ENCODE assay signal across 8 mouse cellular contexts in the genomic region with DNA sequence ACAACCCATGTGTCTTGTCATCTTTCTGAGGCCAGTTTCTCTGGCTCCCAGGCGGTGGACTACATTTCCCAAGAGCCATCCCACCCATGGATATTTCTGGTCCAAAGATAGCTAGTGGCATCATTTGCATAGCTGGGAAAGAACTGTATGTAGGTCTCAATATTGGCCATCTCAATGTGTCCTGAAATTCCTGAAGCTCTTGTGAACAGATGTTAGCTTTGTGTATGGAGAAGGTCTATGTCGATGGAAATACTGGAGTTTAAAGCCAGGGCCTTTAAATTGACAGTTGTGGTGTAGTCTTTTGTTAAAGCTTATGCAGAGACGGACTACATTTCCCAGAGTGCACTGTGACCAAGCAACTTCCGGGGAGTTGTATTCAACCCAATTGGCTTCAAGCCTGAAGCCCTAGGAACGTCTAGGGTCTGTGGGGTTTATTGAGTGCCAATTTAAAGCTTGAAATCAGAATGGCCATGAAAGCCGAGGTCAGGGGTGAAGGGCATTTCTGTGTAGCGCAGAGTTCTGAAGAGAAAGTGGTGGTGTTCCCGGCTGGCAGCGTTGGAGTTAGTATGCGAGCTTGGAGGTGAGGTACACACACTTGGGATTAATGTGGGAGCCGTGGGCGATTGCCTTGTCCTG. TPM values are rescaled to one million over a fixed set of nuclear protein-coding genes. Genes with fewer than 3 reads are reported as not detected.
DNase-seq lines count a peak whose midpoint lies in the region; TF ChIP-seq lines count a peak whose summit lies in the region.

No protein-coding gene starts in this region.

- peaks cover 2% of the 10 kb centered on the region; the same call in 1 of the 2 replicates for H3K4me1 ChIP-seq in cortical plate, adult 2 months (ENCODE audit: control insufficient read depth, insufficient read depth, low read length)

- intact Hi-C loops in left cerebral cortex, adult 2 months (cut with DNase I), result loop anchor here (2.0 kb wide), 2 partner anchors 34 to 164 kb away; partner anchors contain the start of genes Zfp568 and Zfp940

- peak; percentile 72 for DNase-seq in adipocyte (ENCODE audit: low spot score)
- peak; percentile 29 to 32 for DNase-seq in gastrocnemius, adult 8-10 months (ENCODE audit: low spot score in 2 of 2)
- peak; percentile 64 for DNase-seq in hindlimb bud, embryonic 11.5 days (ENCODE audit: extremely low spot score, low read depth, low spot score)
- peak; percentile 59 to 64 for DNase-seq in left cerebral cortex, adult 2 months (ENCODE audit: extremely low spot score in 1 of 2, low spot score in 2 of 2)
- DNase-seq in retina, postnatal 7 days (ENCODE audit: low read depth, low spot score), result peak; percentile 75
- peak; percentile 29 for DNase-seq in urinary bladder, adult 2 months (ENCODE audit: low spot score)

- peaks cover 16% of the 10 kb centered on the region; the same call in 1 of the 2 replicates for H3K36me3 ChIP-seq in macrophage (ENCODE audit: inconsistent target)

- H3K4me3 ChIP-seq in cortical plate, adult 2 months (ENCODE audit: insufficient read depth, low read length), result peak overlapping the region; percentile 67
- H3K4me3 ChIP-seq in left cerebral cortex, adult 2 months, result peak overlapping the region; percentile 66
- peak overlapping the region; percentile 76 for H3K4me3 ChIP-seq in macrophage (ENCODE audit: inconsistent target)

- TF ChIP-seq POLR2A in cortical plate, adult 2 months (IDR thresholded peaks at IDR 0.05; ENCODE audit: extremely low read depth, insufficient read depth, low read length), result no peak

- peaks cover 76% of the 10 kb centered on the region for H3K79me2 ChIP-seq in macrophage (ENCODE audit: inconsistent target)

- H3K27ac ChIP-seq in cortical plate, adult 2 months (ENCODE audit: insufficient read depth, low read length), result peak overlapping the region; percentile 5; the same call in 1 of the 2 replicates
- H3K27ac ChIP-seq in left cerebral cortex, adult 2 months, result peak overlapping the region; percentile 87
- H3K27ac ChIP-seq in macrophage, result peak overlapping the region; percentile 12; the same call in 1 of the 2 replicates

- 8% methylated on average over 12 of the region's 12 CpGs for WGBS in macrophage (ENCODE audit: missing documents)

- no peak for TF ChIP-seq CTCF in cortical plate, adult 2 months (IDR thresholded peaks at IDR 0.05; ENCODE audit: extremely low read depth, insufficient read depth, low read length)
- TF ChIP-seq CTCF in left cerebral cortex, adult 2 months (IDR thresholded peaks at IDR 0.05), result no peak

RNA-seq across cellular contexts. Expression of gene Zfp790, which starts 2.8 kb away (rescaled TPM):
- 8.3 and 9.8 TPM in 2 replicates for polyA plus RNA-seq in cortical plate, adult 2 months (2012; rRNA removed)
- 1 to 10 TPM; 8.1 to 8.9 (median 8.6) TPM for total RNA-seq in gastrocnemius, adult 8-10 months (2022)
- total RNA-seq in left cerebral cortex, adult 2 months (2021), result 10 to 100 TPM; 21.8 to 23.1 TPM
- total RNA-seq in macrophage (2018; cell fraction: chromatin; rRNA removed), result 10 to 100 TPM in 16 of 26 experiments, 1 to 10 TPM in 10; 3.9 to 36.7 (median 15.8) TPM
- 10 to 100 TPM in 15 of 26 experiments, 1 to 10 TPM in 11; 2.8 to 14.3 (median 10.5) TPM for total RNA-seq in macrophage (2018; cell fraction: cytosol; rRNA removed)
- total RNA-seq in macrophage (2018; cell fraction: nucleus; rRNA removed), result 10 to 100 TPM in 11 of 26 experiments, 1 to 10 TPM in 15; 2.3 to 27.0 (median 8.9) TPM
- 7.8 to 8.9 TPM (median 8.4 TPM) in 3 replicates for polyA plus RNA-seq in macrophage (2018)
- 8.8 and 9.2 TPM in 2 replicates for polyA plus RNA-seq in urinary bladder, adult 2 months (2012; rRNA removed)

RNA-seq across cellular contexts. Expression of gene Zfp940, which starts 34.7 kb away (rescaled TPM):
- 14.8 and 15.9 TPM in 2 replicates for polyA plus RNA-seq in cortical plate, adult 2 months (2012; rRNA removed)
- 1 to 10 TPM; 2.6 to 4.6 (median 3.1) TPM for total RNA-seq in gastrocnemius, adult 8-10 months (2022)
- total RNA-seq in left cerebral cortex, adult 2 months (2021), result 10 to 100 TPM; 18.9 to 25.7 TPM
- 1 to 10 TPM in 5 of 26 experiments, under 1 TPM in 13, not detected in 8; 0.12 to 2.1 (median 0.70) TPM for total RNA-seq in macrophage (2018; cell fraction: chromatin; rRNA removed)
- under 1 TPM; 0.14 to 0.82 (median 0.41) TPM for total RNA-seq in macrophage (2018; cell fraction: cytosol; rRNA removed)
- 1 to 10 TPM in 5 of 26 experiments, under 1 TPM in 18, not detected in 3; 0.17 to 2.0 (median 0.50) TPM for total RNA-seq in macrophage (2018; cell fraction: nucleus; rRNA removed)
- polyA plus RNA-seq in macrophage (2018), result 0.31 to 0.79 TPM (median 0.50 TPM) in 3 replicates
- 1.1 and 1.4 TPM in 2 replicates for polyA plus RNA-seq in urinary bladder, adult 2 months (2012; rRNA removed)

RNA-seq across cellular contexts. Expression of gene Zfp30, which starts 34.9 kb away (rescaled TPM):
- polyA plus RNA-seq in cortical plate, adult 2 months (2012; rRNA removed), result 8.2 and 8.6 TPM in 2 replicates
- total RNA-seq in gastrocnemius, adult 8-10 months (2022), result 1 to 10 TPM; 1.7 to 2.9 (median 2.5) TPM
- 10 to 100 TPM; 11.7 to 12.3 TPM for total RNA-seq in left cerebral cortex, adult 2 months (2021)
- total RNA-seq in macrophage (2018; cell fraction: chromatin; rRNA removed), result 1 to 10 TPM in 4 of 26 experiments, under 1 TPM in 11, not detected in 11; 0.25 to 3.8 (median 0.45) TPM
- total RNA-seq in macrophage (2018; cell fraction: cytosol; rRNA removed), result 1 to 10 TPM in 4 of 26 experiments, under 1 TPM in 22; 0.05 to 1.5 (median 0.30) TPM
- total RNA-seq in macrophage (2018; cell fraction: nucleus; rRNA removed), result 1 to 10 TPM in 2 of 26 experiments, under 1 TPM in 15, not detected in 9; 0.17 to 3.2 (median 0.42) TPM
- 0.57 to 1.1 TPM (median 0.83 TPM) in 3 replicates for polyA plus RNA-seq in macrophage (2018)
- polyA plus RNA-seq in urinary bladder, adult 2 months (2012; rRNA removed), result 2.7 and 3.7 TPM in 2 replicates

RNA-seq across cellular contexts. Expression of gene Zfp420, which starts 41.0 kb away (rescaled TPM):
- 13.1 and 14.1 TPM in 2 replicates for polyA plus RNA-seq in cortical plate, adult 2 months (2012; rRNA removed)
- total RNA-seq in gastrocnemius, adult 8-10 months (2022), result 1 to 10 TPM; 3.0 to 4.6 (median 3.5) TPM
- total RNA-seq in left cerebral cortex, adult 2 months (2021), result 10 to 100 TPM; 15.3 to 16.8 TPM
- 10 to 100 TPM in 18 of 26 experiments, 1 to 10 TPM in 8; 3.2 to 39.4 (median 16.0) TPM for total RNA-seq in macrophage (2018; cell fraction: chromatin; rRNA removed)
- 1 to 10 TPM in 21 of 26 experiments, under 1 TPM in 5; 0.29 to 4.1 (median 1.9) TPM for total RNA-seq in macrophage (2018; cell fraction: cytosol; rRNA removed)
- total RNA-seq in macrophage (2018; cell fraction: nucleus; rRNA removed), result 10 to 100 TPM in 15 of 26 experiments, 1 to 10 TPM in 11; 3.6 to 32.3 (median 11.0) TPM
- polyA plus RNA-seq in macrophage (2018), result 2.0 to 2.8 TPM (median 2.5 TPM) in 3 replicates
- 7.0 and 8.1 TPM in 2 replicates for polyA plus RNA-seq in urinary bladder, adult 2 months (2012; rRNA removed)

RNA-seq across cellular contexts. Expression of gene Zfp84, which starts 50.4 kb away (rescaled TPM):
- 9.2 and 9.6 TPM in 2 replicates for polyA plus RNA-seq in cortical plate, adult 2 months (2012; rRNA removed)
- total RNA-seq in gastrocnemius, adult 8-10 months (2022), result 1 to 10 TPM; 6.6 to 9.1 (median 7.4) TPM
- total RNA-seq in left cerebral cortex, adult 2 months (2021), result 10 to 100 TPM; 16.5 to 17.0 TPM
- total RNA-seq in macrophage (2018; cell fraction: chromatin; rRNA removed), result 10 to 100 TPM in 20 of 26 experiments, 1 to 10 TPM in 6; 4.6 to 26.2 (median 12.8) TPM
- total RNA-seq in macrophage (2018; cell fraction: cytosol; rRNA removed), result 10 to 100 TPM in 14 of 26 experiments, 1 to 10 TPM in 12; 2.9 to 18.4 (median 11.4) TPM
- total RNA-seq in macrophage (2018; cell fraction: nucleus; rRNA removed), result 10 to 100 TPM in 14 of 26 experiments, 1 to 10 TPM in 12; 4.5 to 28.3 (median 10.2) TPM
- 8.7 to 12.3 TPM (median 11.7 TPM) in 3 replicates for polyA plus RNA-seq in macrophage (2018)
- 9.7 and 10.1 TPM in 2 replicates for polyA plus RNA-seq in urinary bladder, adult 2 months (2012; rRNA removed)

Comparison
In these comparisons a context has a peak if more than half of its experiments do, and no peak if none do; other contexts are left out.
1. Peak in every context shown above with its lines: DNase-seq, H3K4me3 ChIP-seq and H3K27ac ChIP-seq.
2. H3K27ac ChIP-seq: peak in every context shown above with its lines; median percentile 87 in left cerebral cortex, adult 2 months; 12 in macrophage; 5 in cortical plate, adult 2 months.